ENCODE assay signal across 33 mouse cellular contexts in genomic region chr19:14519186-14519585, GRCm38 (mm10).
"Had no signal": no experiment of that assay in that cellular context is flagged by ENCODE, and none has a peak within 500 bp of the region (broad histone marks: within the 10 kb centered on the region; RNA-seq: fewer than 3 reads in every experiment).

No protein-coding gene starts in this region.

- H3K4me1 ChIP-seq: heart, embryonic 12.5 days; heart, embryonic 13.5 days; heart, embryonic 15.5 days; intestine, embryonic 15.5 days had no signal

- ATAC-seq: inflammation-experienced regulatory T-cells, adult 6 months; intestine, embryonic 15.5 days; intestine, embryonic 16.5 days; intestine, postnatal 0 days had no signal

- H3K27ac ChIP-seq: heart, embryonic 13.5 days; heart, embryonic 15.5 days; hindbrain, embryonic 10.5 days; hindbrain, embryonic 12.5 days; hindbrain, embryonic 13.5 days; hindbrain, embryonic 14.5 days; hindbrain, embryonic 15.5 days; hindbrain, postnatal 0 days; intestine, embryonic 15.5 days; kidney, postnatal 0 days; layer of hippocampus, adult 2 months; left cerebral cortex, adult 2 months had no signal

- H3K27me3 ChIP-seq: heart, embryonic 12.5 days; heart, embryonic 13.5 days; heart, embryonic 15.5 days; hindbrain, embryonic 12.5 days; hindbrain, embryonic 13.5 days; hindbrain, embryonic 15.5 days; intestine, embryonic 15.5 days had no signal

- H3K9me3 ChIP-seq: heart, embryonic 12.5 days; heart, embryonic 13.5 days; heart, embryonic 15.5 days; hindbrain, embryonic 10.5 days; hindbrain, embryonic 12.5 days; hindbrain, embryonic 13.5 days; hindbrain, embryonic 15.5 days; intestine, embryonic 15.5 days had no signal

- H3K9ac ChIP-seq: heart, embryonic 12.5 days; heart, embryonic 13.5 days; heart, embryonic 15.5 days; hindbrain, embryonic 12.5 days; hindbrain, embryonic 13.5 days; hindbrain, embryonic 14.5 days; hindbrain, embryonic 15.5 days; intestine, embryonic 15.5 days had no signal

- DNase-seq: heart, postnatal 10 days; heart, postnatal 14 days; heart, postnatal 36 days; heart, postnatal 4 days; kidney, adult 11 months; kidney, adult 18-20 months; kidney, adult 2 months; kidney, adult 8-10 months; kidney, adult 9 months; kidney, postnatal 10 days; kidney, postnatal 14 days; kidney, postnatal 25 days; kidney, postnatal 36 days; kidney, postnatal 4 days; layer of hippocampus, adult 9-11 months; layer of hippocampus, postnatal 36 days had no signal

- H3K36me3 ChIP-seq: hindbrain, embryonic 15.5 days; intestine, embryonic 15.5 days had no signal

- H3K4me2 ChIP-seq: heart, embryonic 11.5 days; heart, embryonic 12.5 days; heart, embryonic 13.5 days; heart, embryonic 15.5 days; hindbrain, embryonic 12.5 days; hindbrain, embryonic 13.5 days; hindbrain, embryonic 14.5 days; hindbrain, embryonic 15.5 days; intestine, embryonic 15.5 days had no signal

- H3K4me3 ChIP-seq: heart, embryonic 12.5 days; heart, embryonic 13.5 days; heart, embryonic 15.5 days; hindbrain, embryonic 10.5 days; hindbrain, embryonic 12.5 days; hindbrain, embryonic 13.5 days; hindbrain, embryonic 15.5 days; intestine, embryonic 15.5 days; layer of hippocampus, adult 2 months; left cerebral cortex, adult 2 months had no signal
